Mouse (Mus musculus): ENCODE data around the gene Kcns3.

DNA sequence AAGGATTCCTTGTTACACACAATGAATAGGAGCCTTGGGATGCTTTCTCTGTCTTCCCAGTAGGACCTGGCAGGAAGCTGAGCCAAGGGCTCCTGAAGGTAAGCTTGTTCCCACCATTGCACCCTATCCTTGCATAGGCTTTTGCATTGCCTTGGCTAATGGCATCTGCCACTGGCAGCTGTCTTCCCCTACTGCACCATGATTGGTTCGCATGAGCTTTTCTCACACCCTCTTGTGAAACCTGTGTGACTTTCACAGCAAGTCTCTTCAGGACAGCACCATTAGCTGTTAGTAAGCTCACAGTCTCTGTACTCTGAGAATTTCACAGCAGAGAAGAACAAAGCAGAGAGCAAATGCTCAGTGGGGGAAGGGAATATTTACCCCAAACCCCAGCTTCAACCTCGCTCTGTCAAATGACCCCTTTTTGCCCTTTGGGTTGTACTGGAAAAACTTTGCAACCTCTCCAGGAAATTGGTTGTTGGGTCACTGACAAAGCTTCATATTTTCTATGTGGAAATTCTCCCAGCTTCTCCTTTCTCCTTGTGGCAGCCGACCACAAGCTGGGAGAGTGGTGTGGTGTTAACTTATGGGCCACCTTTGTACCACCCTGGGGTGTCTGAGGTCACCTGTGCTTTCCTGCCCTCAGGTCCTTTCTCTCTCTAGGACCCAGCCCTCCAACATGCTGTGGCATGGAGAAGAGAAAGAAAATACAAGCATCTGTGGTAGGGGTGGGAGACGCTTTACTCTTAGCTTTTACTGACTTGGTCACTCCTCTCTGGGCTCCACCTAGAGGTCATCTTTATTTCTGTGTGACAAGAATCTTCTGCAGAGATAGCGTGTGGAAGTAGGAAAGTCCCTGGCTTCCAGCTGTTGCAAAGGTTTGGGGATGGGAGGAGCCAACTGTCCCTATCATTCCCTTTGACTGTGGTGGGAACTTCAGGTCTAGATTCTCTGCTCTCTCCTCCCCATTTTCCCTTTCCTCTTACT is 26.8 kb upstream of the Kcns3 start:
- TF ChIP-seq POLR2AphosphoS2 (IDR thresholded peaks at IDR 0.05; ENCODE audit: insufficient read length, low read depth) (no peak), TCF12 (IDR thresholded peaks at IDR 0.05; ENCODE audit: insufficient read depth, poor library complexity, severe bottlenecking) (no peak), MYOD1 (IDR thresholded peaks at IDR 0.05; ENCODE audit: control insufficient read depth in 1 of 3, insufficient read length in 2 of 3, low read depth in 2 of 3) (no peak), E2F4 (IDR thresholded peaks at IDR 0.05; ENCODE audit: insufficient read depth) (no peak), POLR2A (IDR thresholded peaks at IDR 0.05; ENCODE audit: insufficient read length, low read depth) (no peak), TCF3 (IDR thresholded peaks at IDR 0.05; ENCODE audit: insufficient read length, low read depth) (no peak), SRF (IDR thresholded peaks at IDR 0.05; ENCODE audit: control insufficient read depth, insufficient read length, low read depth) (no peak), MYOG (IDR thresholded peaks at IDR 0.05; ENCODE audit: control insufficient read depth in 1 of 3, insufficient read depth in 1 of 3, insufficient read length in 2 of 3, low read depth in 2 of 3) (no peak)

Data from myocyte (in vitro differentiated cells).